Mouse (Mus musculus): ENCODE data around the gene Pml. TPM values are rescaled to one million over a fixed set of nuclear protein-coding genes. Genes with fewer than 3 reads are reported as not detected.

The Pml gene
- total RNA-seq, 2 experiments from 2014 or later: 38.1 to 134 TPM

DNA sequence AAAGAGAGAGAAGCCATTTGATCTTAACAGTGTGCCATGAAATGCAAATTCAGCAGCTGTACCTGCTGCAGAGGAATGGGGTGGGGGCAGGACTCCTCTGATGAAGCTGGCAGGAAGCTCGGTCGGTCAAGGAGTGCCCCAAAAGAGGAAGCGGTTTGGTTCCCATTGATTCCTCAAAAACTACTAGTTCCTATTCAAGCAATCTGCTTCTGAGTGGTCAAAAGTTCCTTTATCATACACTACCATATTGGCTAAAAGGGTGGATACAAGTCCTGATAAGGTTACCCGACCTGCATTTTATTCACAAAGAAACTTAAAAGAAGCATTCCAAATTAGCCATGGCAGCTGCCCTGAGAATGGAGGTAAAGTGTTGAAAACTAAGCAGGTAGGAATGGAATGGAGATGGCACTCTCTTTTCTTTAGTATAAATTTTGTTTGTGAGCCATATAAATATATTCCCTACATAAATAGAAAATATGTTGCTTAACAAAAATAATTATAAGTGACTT is 3.4 kb downstream of the Pml start:
- peak; percentile 29 for ATAC-seq (replicated peaks; ENCODE audit: low FRiP score, low TSS enrichment, poor library complexity, severe bottlenecking)

DNA sequence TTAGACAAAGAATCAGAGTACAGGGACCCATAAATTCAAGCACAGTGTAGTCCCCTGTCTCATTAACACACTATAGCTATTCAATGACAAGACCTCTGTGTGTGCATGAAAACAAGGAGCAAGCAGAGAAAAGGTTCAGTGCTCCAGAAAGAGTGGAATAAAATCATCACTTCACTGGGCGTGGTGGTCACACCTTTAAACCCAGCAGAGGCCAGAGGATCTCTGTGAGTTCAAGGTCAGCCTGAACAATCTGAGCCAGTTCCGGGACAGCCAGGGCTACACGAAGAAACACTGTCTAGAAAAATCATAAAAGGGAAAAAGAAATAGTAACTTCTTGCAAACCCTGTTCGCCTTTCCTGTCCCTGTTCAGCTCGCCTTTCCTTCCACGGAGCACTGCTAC is 5.9 kb downstream of the Pml start:
- no peak for ATAC-seq (replicated peaks; ENCODE audit: low FRiP score, low TSS enrichment, poor library complexity, severe bottlenecking)

DNA sequence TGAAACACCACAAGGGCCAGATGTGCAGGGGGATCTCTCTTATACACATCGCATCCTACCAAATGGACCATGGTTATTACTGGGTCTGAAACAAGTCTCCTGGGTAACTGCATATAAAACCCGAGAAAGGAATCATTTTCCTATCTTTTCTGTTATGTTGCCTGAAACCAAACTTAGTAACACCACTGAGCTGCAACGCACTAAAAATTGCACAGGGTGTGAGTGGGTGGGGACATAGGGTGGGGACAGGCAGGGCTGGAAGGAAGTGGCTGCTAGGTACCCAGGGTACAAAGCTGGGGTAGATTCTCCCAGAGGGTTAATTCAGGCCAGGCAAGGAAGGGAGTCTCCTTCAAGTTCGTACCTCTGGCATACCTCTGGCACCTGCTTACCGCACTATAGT is 6.9 kb downstream of the Pml start:
- no peak for ATAC-seq (replicated peaks; ENCODE audit: low FRiP score, low TSS enrichment, poor library complexity, severe bottlenecking)

DNA sequence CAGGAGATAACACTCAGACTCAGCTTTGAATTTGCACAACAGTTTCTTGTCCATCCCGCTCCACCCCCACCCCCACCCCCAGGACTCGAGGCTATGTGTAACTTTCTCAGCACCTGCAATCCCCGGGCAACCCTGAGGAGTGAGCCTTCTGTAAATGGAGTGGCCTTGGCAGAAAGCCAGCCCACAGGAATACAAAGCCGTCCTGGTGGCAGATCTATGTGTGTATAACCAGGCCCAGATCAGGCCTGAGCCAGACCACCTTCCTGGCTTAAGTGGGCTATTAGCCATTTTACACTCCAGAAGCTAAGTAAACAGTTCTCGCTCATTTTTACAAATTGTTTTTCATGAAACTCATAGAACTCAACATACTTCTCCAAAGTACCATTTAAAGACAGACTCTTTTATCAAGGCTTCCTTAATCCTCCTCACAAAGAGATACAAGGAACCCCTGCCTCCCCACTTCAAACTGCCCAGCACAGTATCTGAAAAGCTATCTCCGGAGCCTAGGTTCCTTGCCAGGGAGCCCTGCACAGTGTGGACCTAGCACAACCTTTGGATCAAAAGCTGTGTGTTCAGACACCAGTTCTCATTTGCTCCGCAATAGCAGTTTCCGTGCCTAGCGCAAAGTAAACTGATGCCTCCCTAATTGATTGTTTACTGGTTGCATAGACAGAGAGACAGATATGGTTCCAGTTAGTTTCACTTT is 7.7 kb downstream of the Pml start:
- ATAC-seq (replicated peaks; ENCODE audit: low FRiP score, low TSS enrichment, poor library complexity, severe bottlenecking): 0 out of 2 replicates have a peak, but pooled peaks have one; percentile 19

DNA sequence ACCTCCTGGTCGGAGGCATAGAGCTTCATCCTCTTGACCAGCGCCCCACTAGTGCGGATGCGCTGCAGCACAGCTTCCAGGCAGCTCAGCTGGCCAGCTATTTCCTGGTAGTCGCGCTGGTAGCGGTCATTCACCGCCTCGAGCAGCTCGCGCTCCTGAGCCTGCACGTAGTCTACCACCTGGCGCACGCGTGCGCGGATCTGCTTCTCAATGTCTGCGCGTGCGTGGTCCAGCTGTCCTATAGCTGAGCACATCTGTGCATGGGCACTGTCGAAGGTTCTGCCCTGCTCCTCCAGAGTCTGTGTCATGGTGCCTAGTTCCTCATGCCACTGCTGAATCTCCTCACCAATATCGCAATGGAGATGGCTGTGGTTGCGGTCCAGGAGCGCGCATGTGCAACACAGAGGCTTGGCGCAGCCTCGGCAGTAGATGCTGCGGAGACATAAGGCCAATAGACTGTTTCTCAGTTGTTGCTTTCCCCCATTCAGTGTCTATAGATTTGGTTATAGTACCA is 15.0 kb downstream of the Pml start:
- ATAC-seq (replicated peaks; ENCODE audit: low FRiP score, low TSS enrichment, poor library complexity, severe bottlenecking): no peak

DNA sequence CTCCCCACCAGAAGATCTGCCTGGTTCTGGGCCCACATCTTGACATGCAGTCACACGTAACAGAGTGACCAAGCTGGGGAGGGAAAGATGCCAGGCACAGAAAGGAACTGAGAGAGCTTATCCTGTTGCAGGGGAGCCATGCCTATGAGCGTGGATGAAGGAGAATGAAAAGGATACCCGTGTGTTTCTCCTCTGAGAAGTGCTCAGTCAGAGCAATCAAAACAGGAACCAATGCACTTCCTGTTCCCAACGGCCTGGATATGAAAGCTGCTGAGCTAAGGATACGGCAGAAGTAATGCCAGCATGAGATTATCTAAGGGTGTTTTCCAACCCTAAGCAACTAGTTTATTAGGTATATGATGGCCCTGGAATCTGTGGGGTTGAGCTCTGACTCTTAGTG is 17.2 kb downstream of the Pml start:
- ATAC-seq (replicated peaks; ENCODE audit: low FRiP score, low TSS enrichment, poor library complexity, severe bottlenecking): no peak

DNA sequence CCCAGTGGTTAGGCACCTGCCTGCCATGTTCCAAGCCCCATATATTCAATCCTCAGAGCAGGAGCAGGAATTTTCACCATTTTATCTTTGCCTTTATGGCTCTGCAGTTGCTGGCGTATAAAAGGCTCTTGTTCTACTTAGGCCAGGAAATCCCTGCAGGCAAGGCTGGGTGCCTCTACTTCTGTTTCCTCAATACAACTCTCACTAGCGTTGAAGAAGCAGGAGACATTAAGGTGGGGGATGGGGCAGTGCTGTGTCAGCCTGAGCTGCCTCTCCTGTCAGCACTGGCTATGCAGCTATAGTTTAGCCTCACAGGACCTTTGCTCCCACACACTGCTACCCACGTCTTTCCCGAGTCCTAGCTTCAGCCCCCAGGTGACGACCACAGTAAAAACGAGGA is 17.8 kb downstream of the Pml start:
- no peak for ATAC-seq (replicated peaks; ENCODE audit: low FRiP score, low TSS enrichment, poor library complexity, severe bottlenecking)

DNA sequence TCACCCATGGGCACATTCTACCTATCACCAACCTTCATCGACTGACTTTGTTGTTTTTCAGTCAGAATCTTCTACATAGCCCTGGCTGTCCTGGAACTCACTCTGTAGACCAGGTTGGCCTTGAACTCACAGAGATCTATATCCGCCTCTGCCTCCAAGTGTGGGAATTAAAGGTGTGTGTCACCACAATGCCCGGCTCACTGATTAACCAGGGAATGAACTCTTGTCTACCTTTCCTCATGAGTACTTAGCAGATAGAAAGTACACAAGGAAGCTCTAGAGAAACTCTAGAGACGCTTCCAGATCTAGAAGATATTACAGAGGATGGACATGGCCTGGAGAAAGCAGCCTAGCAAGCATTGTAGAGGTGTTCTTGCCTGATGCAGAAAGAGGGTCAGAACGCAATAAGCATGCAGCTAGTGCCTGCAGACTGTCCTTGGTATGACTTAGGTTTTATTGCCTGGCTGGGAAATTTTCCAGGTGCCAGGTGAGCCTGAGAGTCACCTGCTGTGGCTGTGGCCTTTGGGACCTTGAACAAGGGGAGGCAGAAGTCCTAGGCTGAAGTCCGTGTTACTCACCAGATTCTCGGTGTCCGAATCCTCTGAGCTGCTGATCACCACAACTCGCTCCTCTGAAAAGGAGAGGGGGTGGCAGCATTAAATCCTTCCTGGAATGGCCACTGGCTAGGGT is 20.7 kb downstream of the Pml start:
- ATAC-seq (replicated peaks; ENCODE audit: low FRiP score, low TSS enrichment, poor library complexity, severe bottlenecking): no peak

DNA sequence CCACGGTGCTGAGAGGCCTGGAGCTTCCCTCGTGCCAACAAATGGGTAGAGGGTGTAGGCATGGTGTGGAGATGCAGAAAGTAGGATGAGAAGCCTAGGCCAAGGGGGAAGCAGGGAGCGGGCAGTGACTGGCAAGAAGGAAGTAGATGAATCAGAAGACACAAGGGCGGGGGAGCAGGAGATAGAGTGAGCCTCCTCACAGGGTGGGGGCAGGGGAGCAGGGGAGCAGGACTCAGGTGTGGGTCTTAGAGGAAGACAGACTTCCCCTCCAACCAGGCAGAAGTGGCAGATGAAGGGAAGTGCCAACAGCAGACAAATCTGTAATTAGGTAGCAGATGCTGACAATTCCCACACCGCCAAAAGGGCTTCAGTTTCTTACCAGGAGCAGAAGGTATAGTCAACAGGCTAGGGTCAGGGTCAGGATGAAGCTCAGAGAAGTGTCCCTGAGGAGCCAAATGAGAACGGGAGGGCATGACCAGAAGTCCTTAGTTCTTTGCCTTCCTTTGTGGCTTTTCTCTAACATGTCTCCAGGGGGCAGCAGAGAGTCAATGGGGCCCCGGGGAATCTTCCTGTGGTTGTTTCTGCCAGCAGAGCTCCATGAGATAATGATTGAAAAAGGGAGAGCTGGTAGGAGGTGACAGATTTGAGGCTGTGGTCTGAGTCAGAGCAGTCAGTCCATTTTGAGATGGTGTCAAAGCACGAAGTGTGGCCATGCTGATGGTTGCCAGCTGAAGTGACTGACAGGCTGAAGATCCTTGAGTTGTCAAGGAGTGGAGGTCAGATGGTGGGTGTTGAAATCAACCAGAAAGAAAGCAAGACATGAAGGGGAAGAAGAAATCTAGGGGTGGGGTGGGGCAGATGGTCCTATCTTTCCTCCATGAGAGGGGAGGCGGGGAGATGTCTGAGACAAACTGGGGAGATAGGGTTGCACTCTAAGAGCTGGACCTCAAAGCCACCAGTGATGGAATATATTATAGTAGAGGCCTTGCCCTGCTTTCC is 23.4 kb downstream of the Pml start:
- ATAC-seq (replicated peaks; ENCODE audit: low FRiP score, low TSS enrichment, poor library complexity, severe bottlenecking): peak; percentile 52

DNA sequence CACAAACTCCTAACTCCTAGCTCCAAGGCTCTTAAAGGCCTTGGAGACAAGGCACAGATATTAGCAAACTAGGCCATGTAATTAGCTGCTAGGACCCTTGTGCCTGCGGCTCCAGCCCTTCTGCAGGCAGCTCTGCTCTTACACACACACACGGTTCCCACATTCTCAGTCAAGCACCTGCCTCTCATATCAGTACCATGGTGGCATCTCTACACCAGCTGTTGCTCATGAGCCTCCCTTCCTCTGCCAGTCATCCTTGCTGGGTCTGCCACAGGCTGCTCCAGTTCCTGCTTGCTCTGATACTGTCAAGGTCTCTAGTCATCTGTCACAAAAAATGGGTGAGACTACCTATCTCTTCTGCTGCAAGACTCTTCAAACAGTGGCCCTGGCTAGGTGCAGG is 25.2 kb downstream of the Pml start:
- ATAC-seq (replicated peaks; ENCODE audit: low FRiP score, low TSS enrichment, poor library complexity, severe bottlenecking): no peak

DNA sequence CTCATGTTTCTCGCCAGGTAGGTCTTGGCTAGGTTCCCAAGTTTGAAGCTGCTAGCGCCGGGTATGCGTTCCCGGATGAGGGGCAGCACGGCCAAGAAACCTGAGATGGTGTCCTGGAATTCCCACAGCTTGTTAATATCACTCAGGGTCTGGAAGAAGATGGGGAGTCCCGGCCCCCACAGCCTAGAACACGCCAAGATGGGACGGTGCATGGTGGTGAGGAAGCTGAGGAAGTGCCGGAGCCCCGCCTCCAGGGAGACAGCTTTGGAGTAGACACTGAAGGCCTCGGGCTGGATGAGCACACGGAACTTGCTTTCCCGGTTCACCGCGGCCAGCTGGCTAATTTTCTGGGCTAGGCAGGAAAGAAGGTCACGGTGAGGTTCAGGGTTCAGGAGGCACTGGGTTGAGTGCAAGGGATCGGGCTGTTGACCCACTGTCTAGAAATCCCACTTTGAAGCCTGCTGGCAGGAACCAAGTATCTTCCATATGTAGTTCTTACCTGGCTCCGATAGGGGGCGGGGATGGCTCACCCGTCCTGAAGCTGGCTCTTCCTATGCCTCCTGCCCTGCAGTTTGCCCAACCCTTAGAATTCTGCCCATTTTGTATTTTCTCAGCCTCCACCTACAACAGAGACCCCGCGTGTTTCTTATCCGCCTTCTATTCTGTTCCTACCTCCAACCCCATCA is 29.2 kb downstream of the Pml start:
- peak; percentile 46; the same call in 1 of the 2 replicates for ATAC-seq (replicated peaks; ENCODE audit: low FRiP score, low TSS enrichment, poor library complexity, severe bottlenecking)

DNA sequence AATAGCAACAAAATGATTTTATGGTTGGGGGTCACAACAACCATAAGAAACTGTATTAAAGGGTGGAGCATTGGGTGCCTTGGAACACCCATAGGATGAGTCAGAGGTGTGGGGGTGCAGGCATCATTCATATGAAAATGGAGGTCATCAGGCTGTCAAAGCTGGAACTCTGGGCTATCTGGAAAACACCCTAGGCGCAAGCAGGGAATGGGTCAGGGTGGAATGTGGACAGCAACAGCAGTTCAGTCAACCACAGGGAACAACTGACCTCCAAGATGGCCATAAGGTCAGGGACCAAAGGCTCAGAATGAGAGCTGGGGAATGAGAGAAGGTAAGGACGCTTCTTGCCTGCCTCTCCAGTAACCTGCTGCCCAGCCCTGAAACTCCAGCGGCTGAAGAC is 31.0 kb downstream of the Pml start:
- no peak for ATAC-seq (replicated peaks; ENCODE audit: low FRiP score, low TSS enrichment, poor library complexity, severe bottlenecking)

DNA sequence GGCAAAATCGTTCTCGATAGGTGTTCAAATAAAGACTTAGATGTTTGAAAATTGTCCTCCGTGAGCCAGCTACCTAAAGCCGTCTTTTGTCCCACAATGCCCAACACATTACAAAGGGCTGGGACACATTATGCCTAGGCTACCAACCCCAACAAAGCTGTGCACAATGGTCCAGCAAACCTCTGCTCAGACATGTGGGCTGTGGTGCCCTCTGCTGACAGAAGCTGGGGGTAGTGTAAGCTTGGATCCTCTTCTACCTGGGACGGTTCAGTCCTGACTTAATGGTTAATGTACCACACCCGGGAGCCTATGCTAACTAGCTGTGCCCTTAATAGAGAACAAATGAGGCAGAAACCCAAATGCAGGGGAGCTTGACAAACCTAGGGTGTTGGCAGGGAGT is 33.2 kb downstream of the Pml start:
- ATAC-seq (replicated peaks; ENCODE audit: low FRiP score, low TSS enrichment, poor library complexity, severe bottlenecking): peak; percentile 26; the same call in 1 of the 2 replicates

DNA sequence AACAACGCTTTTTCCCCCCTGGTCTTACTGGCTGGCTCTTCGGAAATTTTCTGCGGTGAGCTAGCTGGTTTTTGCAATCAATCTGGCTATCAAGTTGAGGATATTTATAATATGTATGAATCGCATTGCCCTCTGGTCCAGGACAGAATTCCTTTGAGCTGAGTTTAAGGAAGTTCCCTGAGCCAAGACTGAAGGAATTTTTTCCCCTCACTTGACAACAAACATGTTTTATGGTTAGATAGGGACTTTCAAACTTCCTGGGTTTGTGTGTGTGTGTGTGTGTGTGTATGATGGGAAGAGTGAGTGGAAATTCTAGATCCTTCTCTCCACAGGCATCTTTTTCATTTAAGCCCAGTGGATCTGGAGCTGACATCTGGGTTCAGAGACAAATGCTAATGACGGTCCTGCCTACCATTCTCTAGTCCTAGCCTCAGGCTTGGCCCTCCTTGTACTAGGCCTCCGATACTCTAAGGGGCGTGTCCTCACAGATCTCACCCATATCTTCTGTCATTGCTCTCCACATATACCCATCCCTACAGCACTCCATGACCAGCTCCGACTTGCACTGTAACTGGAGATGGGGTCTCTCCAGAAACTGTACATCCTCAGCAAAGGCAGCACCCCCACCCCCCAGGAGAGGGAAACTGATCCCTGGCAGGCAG is 34.9 kb downstream of the Pml start:
- ATAC-seq (replicated peaks; ENCODE audit: low FRiP score, low TSS enrichment, poor library complexity, severe bottlenecking): peak; percentile 50

DNA sequence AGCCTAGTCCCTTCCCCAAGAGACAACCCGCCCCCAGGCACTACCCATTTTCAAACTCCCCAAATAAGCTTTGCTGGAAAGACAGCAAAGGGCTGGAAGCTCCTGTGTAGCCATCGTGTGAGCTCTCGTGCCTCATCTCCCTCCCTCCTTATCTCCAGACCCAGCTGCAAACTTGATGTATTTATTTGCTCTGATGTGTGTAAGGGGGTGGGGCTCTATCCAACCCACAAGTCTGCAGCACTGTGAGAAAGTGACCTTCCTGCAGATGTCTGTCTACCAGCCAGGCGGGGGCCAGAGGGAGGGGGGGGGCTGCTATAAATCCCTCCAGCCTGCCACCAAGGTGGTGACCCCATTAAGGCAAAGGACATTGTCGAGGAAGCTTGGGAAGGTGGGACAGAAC is 35.7 kb downstream of the Pml start:
- ATAC-seq (replicated peaks; ENCODE audit: low FRiP score, low TSS enrichment, poor library complexity, severe bottlenecking): peak; percentile 86

DNA sequence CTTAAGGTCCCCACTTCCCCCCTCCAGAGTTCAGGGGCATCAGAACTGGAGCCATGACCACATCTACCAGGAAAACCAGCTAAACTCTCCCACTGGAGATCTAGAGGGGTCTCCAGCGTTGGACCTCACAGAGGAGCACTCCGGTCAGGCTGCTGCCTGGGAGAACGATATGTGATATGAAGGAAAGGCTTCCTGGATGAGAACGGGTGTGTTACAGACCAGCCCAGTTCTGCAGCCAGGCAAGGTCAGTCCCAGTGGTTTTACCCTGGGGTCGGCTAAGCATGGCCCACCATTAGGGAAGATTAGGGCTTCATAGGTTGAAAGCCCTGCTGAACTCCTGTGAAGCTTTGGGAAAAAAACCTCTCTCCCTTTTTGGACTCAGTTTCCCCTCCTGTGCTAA is 36.2 kb downstream of the Pml start:
- ATAC-seq (replicated peaks; ENCODE audit: low FRiP score, low TSS enrichment, poor library complexity, severe bottlenecking): no peak

DNA sequence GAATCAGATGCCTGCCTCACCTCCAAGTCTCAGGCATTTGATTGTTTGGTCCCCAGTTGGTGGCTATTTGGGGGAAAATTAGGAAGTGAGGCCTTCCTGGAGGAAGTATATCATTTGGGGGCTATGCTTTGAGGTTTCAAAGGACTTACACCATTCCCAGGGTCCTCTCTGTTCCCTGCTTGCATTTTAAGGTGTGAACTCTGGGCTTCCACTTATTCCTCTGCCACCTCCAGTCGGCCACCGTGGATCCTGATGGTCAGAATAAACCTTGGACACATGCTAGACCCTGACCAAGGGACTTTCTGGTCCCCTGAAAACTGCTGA is 39.3 kb downstream of the Pml start:
- no peak for ATAC-seq (replicated peaks; ENCODE audit: low FRiP score, low TSS enrichment, poor library complexity, severe bottlenecking)

DNA sequence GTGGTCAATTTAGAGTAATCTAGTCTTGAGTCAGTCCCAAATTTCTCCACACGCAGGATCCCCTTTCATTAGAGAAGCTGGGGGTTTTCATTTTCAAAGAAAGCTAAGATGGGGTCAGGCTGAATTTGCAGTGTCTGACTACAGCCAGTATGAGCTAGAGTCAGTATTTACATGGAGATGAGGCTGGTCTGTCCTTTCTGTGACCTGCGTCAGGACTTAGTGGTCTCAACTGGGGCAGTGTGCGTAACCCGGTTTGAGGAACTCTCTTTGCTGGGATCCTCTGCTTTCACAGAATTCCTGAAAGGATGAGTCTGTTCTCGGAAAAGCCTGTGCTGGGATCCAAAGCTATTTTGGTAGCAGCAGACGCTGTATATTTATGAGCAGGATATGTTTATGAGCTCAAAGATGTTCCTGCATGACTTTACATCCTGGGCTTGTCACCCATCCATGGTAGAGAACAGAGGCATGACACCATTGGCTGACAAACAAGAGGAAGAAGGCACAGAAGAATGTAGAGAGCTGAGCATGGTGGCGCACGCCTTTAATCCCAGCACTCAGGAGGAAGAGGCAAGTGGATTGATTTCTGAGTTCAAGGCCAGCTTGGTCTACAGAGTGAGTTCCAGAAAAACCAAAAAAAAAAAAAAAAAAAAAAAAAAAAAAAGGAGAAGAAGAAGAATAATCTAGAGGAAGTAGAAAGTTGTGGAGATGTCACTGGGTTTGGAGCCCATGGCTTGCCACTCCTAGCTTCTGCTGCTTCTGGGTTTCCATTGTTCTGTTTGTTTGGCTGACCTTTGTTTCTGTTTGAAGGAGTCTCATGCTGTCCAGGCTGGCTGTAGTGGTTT is 39.9 kb downstream of the Pml start:
- ATAC-seq (replicated peaks; ENCODE audit: low FRiP score, low TSS enrichment, poor library complexity, severe bottlenecking): no peak
